Mouse (Mus musculus): ENCODE data around the gene Taar5.

The Taar5 gene

GRCm38 (mm10) chr10:23970656-23971165 lies at the start of gene Taar5:
TSS of gene Taar5 (plus strand) at chr10:23970706.
- CTCF ChIA-PET: no interaction called here

- CTCF ChIA-PET: no interaction called here
Measured at GRCm38 (mm10) chr10:23922468-23922867, 48.0 kb upstream of the Taar5 start.

GRCm38 (mm10) chr10:23923941-23924340 lies 46.6 kb upstream of the Taar5 start:
- CTCF ChIA-PET: no interaction called here

GRCm38 (mm10) chr10:23937613-23938012 lies 32.9 kb upstream of the Taar5 start:
- CTCF ChIA-PET: no interaction called here

GRCm38 (mm10) chr10:23938312-23938711 lies 32.2 kb upstream of the Taar5 start, which contains the start of gene Taar2:
TSS of gene Taar2 (plus strand) at chr10:23938572.
- CTCF ChIA-PET: no interaction called here

GRCm38 (mm10) chr10:23942465-23942864 lies 28.0 kb upstream of the Taar5 start:
- CTCF ChIA-PET: no interaction called here

GRCm38 (mm10) chr10:23948026-23948425 lies 22.5 kb upstream of the Taar5 start:
- CTCF ChIA-PET: no interaction called here

- CTCF ChIA-PET: no interaction called here
Measured at GRCm38 (mm10) chr10:23949508-23950005, 20.9 kb upstream of the Taar5 start, which contains the start of gene Taar3. TSS of gene Taar3 (plus strand) at chr10:23949558.

- CTCF ChIA-PET: no interaction called here
Measured at GRCm38 (mm10) chr10:23951714-23952113, 18.8 kb upstream of the Taar5 start.

GRCm38 (mm10) chr10:23959071-23959470 lies 11.4 kb upstream of the Taar5 start:
- CTCF ChIA-PET: no interaction called here

GRCm38 (mm10) chr10:23960444-23960915 lies 10.0 kb upstream of the Taar5 start, which contains the start of gene Taar4:
TSS of gene Taar4 (plus strand) at chr10:23960494.
- CTCF ChIA-PET: no interaction called here

- CTCF ChIA-PET: no interaction called here
Measured at GRCm38 (mm10) chr10:23963444-23963843, 7.1 kb upstream of the Taar5 start.

- CTCF ChIA-PET: no interaction called here
Measured at GRCm38 (mm10) chr10:23964921-23965610, 5.4 kb upstream of the Taar5 start.

GRCm38 (mm10) chr10:23971256-23971655 lies 750 bp downstream of the Taar5 start:
- CTCF ChIA-PET: no interaction called here

- CTCF ChIA-PET: no interaction called here
Measured at GRCm38 (mm10) chr10:23977958-23978357, 7.5 kb downstream of the Taar5 start.

- CTCF ChIA-PET: no interaction called here
Measured at GRCm38 (mm10) chr10:23978901-23979705, 8.6 kb downstream of the Taar5 start.

- CTCF ChIA-PET: no interaction called here
Measured at GRCm38 (mm10) chr10:23985546-23985945, 15.0 kb downstream of the Taar5 start, which contains the start of gene Taar6. TSS of gene Taar6 (minus strand) at chr10:23985646.

GRCm38 (mm10) chr10:23986419-23986818 lies 15.9 kb downstream of the Taar5 start:
- CTCF ChIA-PET: no interaction called here

GRCm38 (mm10) chr10:23993381-23993780 lies 22.9 kb downstream of the Taar5 start, which contains the start of gene Taar7a:
TSS of gene Taar7a (minus strand) at chr10:23993481.
- CTCF ChIA-PET: no interaction called here

GRCm38 (mm10) chr10:23999639-24000038 lies 29.1 kb downstream of the Taar5 start, which contains the start of gene Taar7b:
TSS of gene Taar7b (plus strand) at chr10:23999939.
- CTCF ChIA-PET: no interaction called here

- CTCF ChIA-PET: no interaction called here
Measured at GRCm38 (mm10) chr10:24006442-24006841, 35.9 kb downstream of the Taar5 start.

- CTCF ChIA-PET: no interaction called here
Measured at GRCm38 (mm10) chr10:24007034-24007433, 36.5 kb downstream of the Taar5 start.

All from spleen, embryonic (tissue).